Mouse (Mus musculus): ENCODE data around the gene Rps17. TPM values are rescaled to one million over a fixed set of nuclear protein-coding genes. Genes with fewer than 3 reads are reported as not detected.

Gene Rps17
- polyA plus RNA-seq, 1 experiment, result 1,265 TPM

DNA sequence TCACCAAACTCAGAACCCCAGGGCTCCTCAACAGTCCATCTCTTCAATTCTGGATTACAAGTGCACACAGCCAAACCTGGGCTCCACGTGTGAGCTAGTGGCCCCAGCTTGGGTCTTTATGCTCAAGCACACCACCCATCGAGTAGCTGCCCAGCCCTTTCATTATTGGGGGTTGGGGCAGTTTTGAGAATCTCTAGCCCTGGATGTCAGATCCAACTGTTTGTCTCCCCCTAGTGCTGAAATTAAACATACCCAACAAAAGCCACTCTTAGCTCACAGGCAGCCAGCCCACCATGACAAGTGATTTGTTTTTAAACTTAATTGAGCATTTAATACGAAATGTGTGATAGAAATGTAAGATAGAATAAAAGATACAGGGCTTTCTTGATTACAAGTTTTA is 3.5 kb downstream of the Rps17 start:
- Histone ChIP-seq H3K4me3 (ENCODE audit: insufficient read depth, low read depth, low read length) (no peak overlapping the region), H3K27ac (replicated peaks; ENCODE audit: low read depth, low read length) (no peak overlapping the region)

DNA sequence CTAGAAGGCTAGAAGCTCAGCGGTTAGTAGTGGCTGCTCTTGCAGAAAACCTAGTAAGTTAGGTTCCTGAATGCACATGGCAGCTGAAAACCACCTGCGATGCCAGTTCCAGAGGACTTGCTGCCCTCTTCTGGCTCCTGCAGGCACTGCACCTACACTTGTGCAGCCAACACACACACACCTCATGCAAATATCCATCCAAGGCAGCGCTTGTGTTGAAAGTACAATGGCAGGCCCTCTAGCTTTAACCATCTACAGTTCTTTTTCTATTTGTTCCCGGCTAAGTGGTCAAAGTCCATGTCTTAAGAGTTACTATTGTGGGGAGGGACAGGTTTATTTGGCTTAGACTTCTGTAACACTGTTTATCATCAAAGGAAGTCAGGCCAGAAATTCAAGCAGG is 5.3 kb downstream of the Rps17 start:
- Histone ChIP-seq H3K4me1 (ENCODE audit: control insufficient read depth, insufficient read depth, insufficient read length, low read length) (peaks cover 7% of the 10 kb centered on the region), H3K4me3 (ENCODE audit: insufficient read depth, low read depth, low read length) (no peak overlapping the region), H3K27ac (replicated peaks; ENCODE audit: low read depth, low read length) (no peak overlapping the region)

More for the DNA sequence above, 3.5 kb downstream of the Rps17 start:
- H3K4me1 ChIP-seq (ENCODE audit: control insufficient read depth, insufficient read depth, insufficient read length, low read length), result peaks cover 7% of the 10 kb centered on the region

DNA sequence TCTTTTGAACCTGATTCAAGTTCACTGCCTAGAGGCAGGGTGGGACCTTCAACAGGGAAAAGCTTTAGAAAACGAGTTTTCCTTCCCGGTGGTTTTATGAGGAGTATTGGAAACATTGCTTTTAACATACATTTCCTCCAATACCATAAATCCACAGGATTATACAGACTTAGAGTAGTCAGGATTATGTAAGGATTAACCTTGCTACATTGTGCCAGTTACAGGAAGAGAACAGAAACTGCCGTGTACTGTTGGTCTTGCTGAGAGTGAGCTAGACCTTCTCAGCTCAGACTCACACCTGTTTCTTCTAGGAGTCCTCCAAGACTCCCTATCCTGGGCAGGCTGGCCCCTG is 6.6 kb downstream of the Rps17 start:
- Histone ChIP-seq H3K4me1 (ENCODE audit: control insufficient read depth, insufficient read depth, insufficient read length, low read length) (peaks cover 1% of the 10 kb centered on the region), H3K4me3 (ENCODE audit: insufficient read depth, low read depth, low read length) (no peak overlapping the region), H3K27ac (replicated peaks; ENCODE audit: low read depth, low read length) (no peak overlapping the region)

DNA sequence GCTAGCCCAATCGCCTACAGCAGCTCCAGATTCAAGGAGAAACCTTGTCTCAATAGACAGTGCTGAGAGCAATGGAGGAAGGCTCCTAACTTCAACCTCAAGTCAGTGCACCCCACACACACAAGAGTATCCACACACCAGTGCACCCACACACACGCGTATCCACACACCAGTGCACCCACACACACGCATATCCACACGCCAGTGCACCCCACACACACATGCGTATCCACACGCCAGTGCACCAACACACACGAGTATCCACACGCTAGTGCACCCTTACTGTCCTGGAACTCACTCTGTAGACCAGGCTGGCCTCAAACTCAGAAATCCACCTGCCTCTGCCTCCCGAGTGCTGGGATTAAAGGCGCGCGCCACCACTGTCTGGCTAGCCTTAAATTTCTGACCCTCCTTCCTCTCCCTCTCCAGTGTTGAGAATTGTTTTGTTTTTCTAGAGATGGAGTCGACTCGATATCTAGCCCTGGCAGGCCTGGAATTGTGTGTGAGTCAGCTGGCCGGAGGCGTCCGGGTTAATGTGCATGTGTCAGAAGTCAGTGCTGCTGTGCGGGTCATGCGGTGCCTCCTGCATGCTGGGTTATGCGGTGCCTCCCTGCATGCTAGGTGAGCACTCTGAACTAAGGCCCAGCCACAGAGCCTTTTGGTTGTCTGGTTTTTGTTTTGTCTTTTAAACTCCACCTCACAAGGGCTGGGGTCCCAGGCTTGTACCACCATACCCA is 7.1 kb downstream of the Rps17 start:
- Histone ChIP-seq H3K4me3 (ENCODE audit: insufficient read depth, low read depth, low read length) (no peak overlapping the region), H3K27ac (replicated peaks; ENCODE audit: low read depth, low read length) (no peak overlapping the region), H3K4me1 (ENCODE audit: control insufficient read depth, insufficient read depth, insufficient read length, low read length) (no peaks in the 10 kb centered on the region)

DNA sequence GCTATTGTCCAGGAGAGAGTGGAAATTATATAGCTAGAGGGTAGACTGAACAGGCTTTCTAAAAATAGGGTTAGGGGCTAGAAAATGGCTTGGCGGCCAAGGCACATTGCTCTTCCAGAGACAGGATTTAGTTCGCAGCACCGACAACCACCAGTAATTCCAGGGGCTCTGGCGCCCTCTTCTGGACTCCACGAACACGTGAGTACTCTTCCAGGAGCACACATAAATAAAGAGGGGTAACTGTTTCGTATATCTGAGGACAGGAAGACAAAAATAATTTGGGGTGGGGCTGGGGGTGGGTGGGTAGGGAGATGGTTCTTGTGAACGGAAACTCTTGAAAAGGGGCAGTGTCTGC is 8.6 kb downstream of the Rps17 start:
- peak overlapping the region; percentile 43 for H3K27ac ChIP-seq (replicated peaks; ENCODE audit: low read depth, low read length)
- H3K4me1 ChIP-seq (ENCODE audit: control insufficient read depth, insufficient read depth, insufficient read length, low read length), result no peaks in the 10 kb centered on the region
- no peak overlapping the region for H3K4me3 ChIP-seq (ENCODE audit: insufficient read depth, low read depth, low read length)

DNA sequence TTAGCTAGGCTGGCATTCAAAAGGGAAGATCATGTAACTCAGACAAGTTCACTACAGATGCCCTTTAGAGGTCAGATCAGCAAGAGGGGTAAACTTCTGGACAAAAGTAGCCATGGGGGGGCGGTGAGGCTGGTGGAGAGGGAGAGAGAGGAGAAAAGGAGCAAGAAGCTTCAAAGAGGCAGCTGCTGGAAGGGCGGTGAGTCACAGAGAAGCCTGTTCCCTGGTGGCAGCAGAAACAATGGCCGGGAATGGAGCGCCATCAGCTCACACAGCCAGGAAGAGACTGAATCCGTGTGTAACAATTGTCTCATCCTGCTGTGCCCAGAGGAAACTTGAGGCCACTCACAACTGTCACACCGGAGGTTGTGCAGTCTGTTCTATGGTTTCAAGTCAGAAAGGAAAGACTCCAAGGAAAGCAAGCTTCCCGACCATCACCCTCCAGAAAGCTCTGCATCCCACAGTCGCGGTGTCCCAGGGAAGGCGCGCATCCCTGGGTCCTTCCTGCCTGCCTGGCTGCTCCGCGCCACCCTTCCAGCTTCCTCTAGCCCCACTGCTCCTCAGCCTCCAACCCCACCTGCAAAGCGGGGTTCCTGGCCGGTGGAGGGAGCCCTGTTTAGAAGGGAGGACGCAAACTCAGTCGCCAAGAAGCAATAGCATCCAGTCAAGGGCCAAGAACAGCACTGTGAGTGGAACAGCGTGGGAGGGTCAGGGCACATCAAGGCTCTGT is 9.2 kb downstream of the Rps17 start:
- H3K27ac ChIP-seq (replicated peaks; ENCODE audit: low read depth, low read length), result peak overlapping the region; percentile 64
- H3K4me3 ChIP-seq (ENCODE audit: insufficient read depth, low read depth, low read length), result peak overlapping the region; percentile 8; the same call in 1 of the 2 replicates

DNA sequence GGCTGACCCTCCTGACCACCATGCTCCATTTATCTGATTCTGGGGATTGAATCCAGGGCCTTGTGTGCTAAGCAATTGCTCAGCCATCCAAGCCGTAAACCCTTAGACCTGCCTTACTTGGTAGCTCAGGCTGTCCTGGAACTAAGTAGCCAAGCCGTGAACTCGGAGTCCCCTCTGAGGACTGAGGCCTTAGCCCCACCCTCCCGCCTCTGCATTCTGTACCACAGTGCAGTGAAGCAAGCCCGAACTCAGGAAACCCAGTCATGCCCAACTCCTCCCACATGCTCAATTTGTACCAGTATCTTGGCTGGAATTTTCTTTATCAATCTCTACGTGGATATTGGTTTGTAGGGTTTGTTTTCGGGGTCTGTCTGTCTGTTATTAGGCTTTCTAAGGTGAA is 13.2 kb downstream of the Rps17 start:
- no peaks in the 10 kb centered on the region for H3K4me1 ChIP-seq (ENCODE audit: control insufficient read depth, insufficient read depth, insufficient read length, low read length)
- no peak overlapping the region for H3K27ac ChIP-seq (replicated peaks; ENCODE audit: low read depth, low read length)
- no peak overlapping the region for H3K4me3 ChIP-seq (ENCODE audit: insufficient read depth, low read depth, low read length)

More for the DNA sequence above, 9.2 kb downstream of the Rps17 start:
- no peaks in the 10 kb centered on the region for H3K4me1 ChIP-seq (ENCODE audit: control insufficient read depth, insufficient read depth, insufficient read length, low read length)

DNA sequence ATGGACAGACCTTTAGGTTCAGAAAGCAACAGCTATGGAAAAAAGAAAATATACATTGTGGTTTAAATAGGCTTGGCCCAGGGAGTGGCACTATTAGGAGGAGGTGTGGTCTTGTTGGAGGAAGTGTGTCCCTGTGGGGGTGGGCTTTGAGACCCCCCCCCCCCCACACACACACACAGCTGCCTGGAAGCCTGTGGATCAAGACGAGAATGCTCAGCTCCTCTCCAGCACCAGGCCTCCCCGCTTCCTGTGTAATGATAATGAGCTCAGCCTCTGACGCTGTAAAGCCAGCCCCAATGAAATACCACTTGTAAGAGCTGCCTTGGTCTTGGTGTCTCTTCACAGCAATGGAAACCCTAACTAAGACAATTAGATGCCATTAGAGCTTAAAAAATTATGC is 14.3 kb downstream of the Rps17 start:
- Histone ChIP-seq H3K27ac (replicated peaks; ENCODE audit: low read depth, low read length) (no peak overlapping the region), H3K4me3 (ENCODE audit: insufficient read depth, low read depth, low read length) (no peak overlapping the region), H3K4me1 (ENCODE audit: control insufficient read depth, insufficient read depth, insufficient read length, low read length) (no peaks in the 10 kb centered on the region)

DNA sequence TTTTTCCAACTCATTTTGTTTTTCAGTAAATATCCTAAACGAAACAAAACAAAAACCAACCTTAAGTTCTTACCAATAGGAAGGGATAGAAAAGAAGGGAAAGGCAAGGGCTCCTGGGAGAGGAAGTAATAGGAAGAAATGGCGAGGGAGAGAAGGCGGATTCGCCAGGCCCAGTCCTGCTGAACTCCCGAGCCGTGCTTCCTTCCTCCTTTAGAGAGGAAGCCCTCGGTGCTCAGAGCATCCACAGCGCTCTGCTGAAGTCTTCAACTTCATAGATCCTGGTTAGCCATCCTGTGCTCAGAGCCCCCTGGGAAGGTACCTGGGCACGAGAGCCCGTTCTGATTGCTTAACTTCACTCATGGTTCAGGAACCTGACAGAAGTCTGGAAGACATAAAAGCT is 17.4 kb downstream of the Rps17 start:
- Histone ChIP-seq H3K27ac (replicated peaks; ENCODE audit: low read depth, low read length) (no peak overlapping the region), H3K4me3 (ENCODE audit: insufficient read depth, low read depth, low read length) (no peak overlapping the region), H3K4me1 (ENCODE audit: control insufficient read depth, insufficient read depth, insufficient read length, low read length) (no peaks in the 10 kb centered on the region)

DNA sequence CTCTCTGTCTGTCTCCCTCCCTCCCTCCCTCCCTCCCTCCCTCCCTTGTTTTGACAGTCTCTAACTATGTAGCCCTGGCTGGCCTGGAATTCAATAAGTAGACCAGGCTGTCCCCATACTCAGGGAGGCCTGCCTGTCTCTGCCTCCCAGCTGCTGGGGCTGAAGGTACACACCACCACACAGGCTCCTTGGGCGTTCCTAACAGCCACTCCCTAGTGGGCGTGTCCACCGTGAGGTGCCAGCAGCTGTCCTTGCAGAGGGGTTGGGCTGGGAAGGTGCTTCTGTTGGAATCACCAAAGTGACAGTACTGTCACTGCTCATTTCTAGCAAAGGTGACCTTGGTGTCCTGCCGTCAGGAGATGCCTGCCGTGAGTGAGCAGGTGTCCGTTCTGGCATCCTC is 18.2 kb downstream of the Rps17 start:
- Histone ChIP-seq H3K4me3 (ENCODE audit: insufficient read depth, low read depth, low read length) (no peak overlapping the region), H3K27ac (replicated peaks; ENCODE audit: low read depth, low read length) (no peak overlapping the region), H3K4me1 (ENCODE audit: control insufficient read depth, insufficient read depth, insufficient read length, low read length) (no peaks in the 10 kb centered on the region)

DNA sequence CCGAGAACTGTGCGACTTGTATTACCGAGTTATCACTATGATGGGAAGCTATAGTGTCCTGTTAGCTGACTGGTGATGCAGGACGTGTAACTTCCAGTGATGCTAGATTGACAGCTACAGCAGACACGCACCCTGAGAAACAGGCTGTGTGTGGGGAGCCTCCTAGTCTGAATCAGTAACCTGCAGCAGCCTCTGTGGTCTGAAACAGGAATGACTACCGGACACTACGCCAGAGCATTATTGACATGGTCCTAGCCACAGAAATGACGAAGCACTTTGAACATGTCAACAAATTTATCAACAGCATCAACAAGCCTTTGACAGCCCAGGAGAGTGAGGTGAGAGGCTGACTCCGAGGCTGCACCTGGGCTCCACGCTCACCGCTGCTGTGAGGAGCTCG is 19.0 kb downstream of the Rps17 start:
- Histone ChIP-seq H3K4me1 (ENCODE audit: control insufficient read depth, insufficient read depth, insufficient read length, low read length) (no peaks in the 10 kb centered on the region), H3K4me3 (ENCODE audit: insufficient read depth, low read depth, low read length) (no peak overlapping the region), H3K27ac (replicated peaks; ENCODE audit: low read depth, low read length) (no peak overlapping the region)

DNA sequence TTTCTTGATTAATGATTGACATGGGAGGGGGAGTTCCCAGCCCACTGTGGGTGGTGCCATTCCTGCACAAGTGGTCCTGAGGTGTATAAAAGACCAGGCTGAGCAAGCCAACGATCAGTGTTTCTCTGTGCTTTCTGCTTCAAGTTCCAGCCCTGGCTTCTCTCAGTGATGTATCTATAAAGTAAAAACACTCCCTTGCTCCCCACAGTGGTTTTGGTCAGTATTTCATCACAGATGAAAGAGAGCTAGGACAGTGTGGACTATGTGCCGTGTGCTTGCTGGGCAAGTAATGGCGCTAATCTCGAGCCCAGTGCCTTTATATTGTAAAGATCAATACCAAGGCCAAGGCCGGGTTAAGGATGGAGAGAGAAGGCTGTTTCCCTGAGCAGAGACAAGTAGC is 23.3 kb downstream of the Rps17 start:
- no peak overlapping the region for H3K27ac ChIP-seq (replicated peaks; ENCODE audit: low read depth, low read length)
- no peak overlapping the region for H3K4me3 ChIP-seq (ENCODE audit: insufficient read depth, low read depth, low read length)
- H3K4me1 ChIP-seq (ENCODE audit: control insufficient read depth, insufficient read depth, insufficient read length, low read length), result no peaks in the 10 kb centered on the region

DNA sequence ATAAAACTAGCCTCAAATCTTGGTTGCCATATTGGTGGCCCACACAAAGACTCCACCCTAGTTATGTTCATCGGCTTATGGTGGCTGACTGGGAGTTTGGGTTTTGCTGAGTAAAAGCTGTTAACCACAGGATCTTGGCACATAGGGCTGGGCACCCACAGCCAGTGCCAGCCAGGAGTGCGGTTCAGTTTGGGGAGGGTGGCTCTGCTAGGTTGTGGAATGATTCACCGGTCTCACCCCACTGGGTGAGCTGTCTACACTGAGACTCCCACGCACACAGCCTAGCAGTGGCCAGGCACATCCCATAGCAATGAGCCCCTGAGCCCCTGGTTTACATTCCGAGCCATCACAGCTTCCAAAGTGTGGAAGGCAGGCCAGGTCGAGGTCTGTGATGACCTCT is 25.3 kb downstream of the Rps17 start:
- no peak overlapping the region for H3K27ac ChIP-seq (replicated peaks; ENCODE audit: low read depth, low read length)
- no peaks in the 10 kb centered on the region for H3K4me1 ChIP-seq (ENCODE audit: control insufficient read depth, insufficient read depth, insufficient read length, low read length)
- no peak overlapping the region for H3K4me3 ChIP-seq (ENCODE audit: insufficient read depth, low read depth, low read length)

DNA sequence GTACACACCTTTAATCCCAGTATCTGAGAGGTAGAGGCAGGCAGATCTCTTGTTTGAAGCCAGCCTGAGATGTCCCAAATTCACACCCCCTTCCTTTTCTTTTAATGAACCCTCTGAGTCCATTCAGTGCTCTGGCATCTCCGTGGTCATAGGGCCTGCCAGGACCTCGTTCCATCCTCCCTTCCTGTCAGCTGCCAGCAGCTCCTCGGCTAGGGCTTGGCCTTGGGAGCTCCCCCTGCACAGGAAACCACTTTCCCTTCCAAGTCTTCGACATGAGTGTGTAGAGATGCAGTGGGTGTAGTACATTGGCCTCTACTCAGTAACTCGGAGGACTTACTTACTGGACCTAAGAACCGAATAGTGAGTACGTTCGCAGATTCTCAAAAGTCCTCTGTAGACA is 29.5 kb downstream of the Rps17 start:
- Histone ChIP-seq H3K27ac (replicated peaks; ENCODE audit: low read depth, low read length) (no peak overlapping the region), H3K4me3 (ENCODE audit: insufficient read depth, low read depth, low read length) (no peak overlapping the region), H3K4me1 (ENCODE audit: control insufficient read depth, insufficient read depth, insufficient read length, low read length) (peaks cover 15% of the 10 kb centered on the region)

DNA sequence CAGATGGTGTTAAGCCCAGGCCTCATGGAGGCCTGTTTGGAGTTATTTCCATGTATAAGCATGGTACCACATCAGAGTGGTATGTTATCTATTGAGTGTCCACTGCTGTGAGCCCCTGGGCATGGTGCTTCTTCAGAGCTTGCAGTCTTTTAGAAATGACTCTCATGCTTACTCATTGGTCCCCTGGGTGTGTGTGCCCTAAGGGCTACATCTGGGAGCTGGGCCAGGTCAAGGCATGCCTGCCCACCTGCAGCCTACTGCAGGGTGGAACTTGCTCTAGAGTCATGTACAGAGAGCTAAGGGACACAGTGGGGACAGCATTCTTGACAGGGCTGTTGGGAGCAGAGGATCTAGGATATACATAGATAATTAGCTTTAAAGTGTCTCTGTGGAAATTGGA is 33.5 kb downstream of the Rps17 start:
- no peak overlapping the region for H3K27ac ChIP-seq (replicated peaks; ENCODE audit: low read depth, low read length)
- H3K4me3 ChIP-seq (ENCODE audit: insufficient read depth, low read depth, low read length), result no peak overlapping the region
- H3K4me1 ChIP-seq (ENCODE audit: control insufficient read depth, insufficient read depth, insufficient read length, low read length), result peaks cover 18% of the 10 kb centered on the region

DNA sequence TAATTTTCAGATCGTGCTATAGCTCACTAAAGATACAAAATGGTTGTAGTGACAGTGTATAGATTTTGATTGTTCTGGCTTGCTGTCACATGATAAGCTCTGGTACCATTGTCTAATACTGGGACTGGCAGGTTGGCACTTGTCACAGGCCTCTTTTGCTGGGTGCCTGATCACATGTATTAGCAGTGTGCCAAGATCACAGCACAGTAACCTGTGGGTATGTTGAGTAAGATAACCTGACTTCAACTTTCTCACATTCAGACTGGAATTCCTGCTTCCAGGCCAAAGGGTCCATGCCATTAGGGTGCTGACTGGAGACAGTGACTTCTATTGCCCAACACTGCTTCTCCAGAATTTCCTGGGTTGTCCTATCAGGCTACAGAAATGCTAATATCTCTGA is 33.9 kb downstream of the Rps17 start:
- Histone ChIP-seq H3K4me1 (ENCODE audit: control insufficient read depth, insufficient read depth, insufficient read length, low read length) (peaks cover 18% of the 10 kb centered on the region), H3K27ac (replicated peaks; ENCODE audit: low read depth, low read length) (0 out of 2 replicates have a peak overlapping the region, but pooled peaks have one; percentile 45), H3K4me3 (ENCODE audit: insufficient read depth, low read depth, low read length) (no peak overlapping the region)

Data from brown adipose tissue, adult 24 weeks (tissue).